Mouse (Mus musculus) retina, postnatal 7 days (tissue): ENCODE results near the gene Timm10.
"Not testable (repeated sequence)": the region's sequence is repeated elsewhere in the genome, so short reads cannot be mapped to it uniquely, and the experiment has no call there.

Source experiments
- DNase-seq: peaks from one replicate; pipeline ENCODE4 v3.0.0-alpha.2; 2012; ENCODE audit warnings: low read depth, low spot score

Gene Timm10

DNA sequence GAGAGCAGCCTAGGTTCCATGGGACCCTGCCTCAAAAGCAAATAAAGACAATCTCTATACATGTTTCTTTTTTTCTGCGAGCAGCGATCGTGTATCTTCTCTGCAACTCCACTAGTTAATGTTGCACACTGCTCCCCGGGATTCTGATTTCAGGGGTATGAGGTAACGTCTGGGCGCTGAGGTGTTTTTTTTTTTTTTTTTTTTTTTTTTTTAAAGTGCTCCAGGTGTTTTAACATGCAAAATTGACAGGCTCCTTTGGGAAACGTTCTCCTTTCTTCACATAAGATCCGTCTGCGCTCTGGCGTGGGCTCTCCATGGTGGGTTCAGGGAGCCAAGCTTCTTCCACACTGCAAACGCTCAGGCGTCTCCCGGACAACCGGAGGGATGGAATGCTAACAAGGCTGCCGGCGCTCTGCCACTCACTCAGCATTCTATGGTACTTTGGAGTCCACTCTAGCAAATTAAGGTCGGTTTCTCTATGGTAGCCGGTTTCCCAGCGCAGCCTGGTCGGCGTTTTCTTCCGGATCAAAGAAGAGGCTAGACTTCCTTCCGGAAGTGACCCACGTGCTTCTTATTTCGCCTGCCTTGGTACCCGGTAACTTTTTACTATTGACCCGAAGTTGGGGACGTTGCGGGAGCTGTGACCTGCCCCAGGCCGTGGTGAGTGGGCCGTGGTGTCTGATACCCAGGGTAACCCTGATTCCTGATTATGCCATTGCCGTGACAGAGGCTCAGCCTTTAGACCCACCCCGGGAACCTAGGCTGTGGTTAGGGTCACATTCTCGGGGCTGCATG, at the start of gene Timm10:
TSS of gene Timm10 (plus strand) at position 510 of the 795 bp plus-strand sequence.
- peak; percentile 90 for DNase-seq

DNA sequence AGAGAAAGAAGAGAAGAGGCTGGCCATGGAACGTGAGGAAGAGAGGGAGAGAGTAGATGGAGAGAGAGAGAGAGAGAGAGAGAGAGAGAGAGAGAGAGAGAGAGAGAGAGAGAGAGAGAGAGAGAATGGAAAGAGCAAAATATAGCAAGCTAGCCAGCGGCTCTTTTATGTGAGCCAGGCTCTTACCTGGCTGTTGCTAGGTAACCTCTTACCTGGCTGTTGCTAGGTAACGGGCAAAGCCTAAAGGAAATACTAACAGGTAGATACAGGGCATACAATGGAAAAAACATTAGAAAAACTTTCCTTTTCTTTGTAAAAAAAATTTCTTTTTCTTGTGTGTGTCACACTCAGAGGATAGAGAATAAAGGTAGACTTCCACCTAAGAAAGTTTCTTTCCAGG, 49.1 kb upstream of the Timm10 start:
- no peak for DNase-seq

DNA sequence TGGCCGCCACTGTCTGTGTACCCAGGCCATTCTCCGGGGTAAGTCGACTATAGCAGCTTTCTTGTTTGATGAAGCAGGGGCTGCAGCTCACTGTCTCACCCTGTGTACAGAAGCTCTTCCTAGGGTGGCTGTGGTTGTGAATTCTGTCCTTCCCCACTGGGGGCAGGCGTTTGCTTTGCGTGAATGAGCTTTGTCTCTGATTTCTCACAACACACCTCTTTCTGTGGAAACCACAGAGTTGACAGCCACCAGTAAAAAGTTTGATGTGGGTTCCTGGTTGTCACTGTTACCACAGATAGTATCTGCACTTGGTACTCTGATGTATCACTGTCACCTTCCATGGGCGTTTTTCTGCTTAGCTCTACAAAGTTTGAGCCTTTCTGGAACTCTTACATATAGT, 47.6 kb upstream of the Timm10 start:
- DNase-seq, result no peak

- DNase-seq, result no peak
Observed at GRCm38 (mm10) chr2:84783315-84783714, 43.5 kb upstream of the Timm10 start.

DNA sequence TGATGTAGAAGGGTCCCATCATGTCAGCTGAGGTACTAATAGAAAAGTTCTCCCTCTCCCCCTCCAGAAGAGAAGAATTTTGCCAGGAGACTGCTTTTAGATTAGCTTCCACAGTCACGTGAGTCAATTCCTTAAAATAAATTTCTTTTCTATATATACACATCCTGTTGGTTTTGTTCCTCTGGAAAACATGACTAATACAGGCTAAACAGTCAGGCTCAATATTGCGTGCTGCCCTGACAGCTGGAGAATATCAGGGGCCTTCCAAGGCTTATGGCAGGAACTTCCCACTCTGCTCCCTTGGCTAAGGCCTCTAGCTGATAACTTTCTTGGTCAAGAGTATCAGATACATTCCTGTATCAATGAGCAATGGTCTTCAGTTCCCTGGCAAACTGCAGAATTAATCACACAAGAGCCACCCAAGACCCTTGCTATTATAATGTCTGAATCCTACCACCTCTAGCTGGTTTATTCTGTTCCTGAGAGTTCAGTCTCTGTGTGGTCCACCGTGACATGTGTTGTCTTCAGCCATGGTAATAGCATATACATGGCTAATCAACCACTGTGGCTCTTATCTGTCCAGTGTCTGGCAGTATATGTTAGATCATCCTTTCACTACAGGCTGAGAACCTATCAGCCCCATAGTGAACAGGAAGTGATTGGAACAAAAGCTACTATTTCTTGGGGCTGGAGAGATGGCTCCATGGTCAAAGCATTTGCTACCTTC, 42.8 kb upstream of the Timm10 start:
- DNase-seq, result no peak

DNA sequence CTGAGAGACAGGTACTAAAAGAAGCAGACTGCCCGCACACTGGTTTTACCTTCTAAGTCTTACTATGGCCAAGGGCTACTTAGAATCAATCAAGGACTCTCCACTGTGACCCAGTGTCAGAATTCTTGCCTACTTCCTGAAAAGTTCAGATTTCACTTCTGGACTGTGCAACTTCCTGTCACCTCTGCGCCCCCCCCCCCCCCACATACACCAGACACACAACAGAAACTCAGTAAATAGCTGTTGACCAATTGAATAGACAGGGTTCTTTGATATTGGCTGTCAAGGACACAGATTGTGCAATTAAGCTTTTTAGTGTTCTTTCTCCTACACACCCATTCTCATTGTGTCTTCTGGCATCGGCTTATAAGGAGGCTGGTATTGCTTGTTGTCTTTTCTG, 38.5 kb upstream of the Timm10 start:
- no peak for DNase-seq

- DNase-seq, result no peak
Observed at GRCm38 (mm10) chr2:84790418-84790817, 36.4 kb upstream of the Timm10 start.

DNA sequence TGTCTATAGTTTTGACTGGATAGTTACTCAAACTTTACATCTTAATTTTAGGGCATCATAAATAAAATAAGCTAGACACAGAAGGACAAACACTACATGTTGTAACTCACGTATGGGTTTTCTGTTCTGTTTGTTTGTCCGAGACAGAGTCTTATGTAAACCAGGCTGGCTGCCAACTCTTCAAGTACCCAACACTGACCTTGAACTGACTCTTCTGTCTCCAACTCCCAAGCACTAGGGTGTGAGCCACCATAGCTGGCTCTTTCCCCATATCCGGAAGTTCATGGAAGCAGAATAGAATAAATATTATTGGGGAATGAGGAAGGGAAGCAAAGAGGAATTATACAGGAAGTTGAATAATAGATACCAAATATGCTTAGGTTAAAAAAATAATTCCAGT, 34.3 kb upstream of the Timm10 start:
- no peak for DNase-seq

GRCm38 (mm10) chr2:84793154-84793553, 33.6 kb upstream of the Timm10 start:
- DNase-seq, result no peak

GRCm38 (mm10) chr2:84793871-84794270, 32.9 kb upstream of the Timm10 start:
- DNase-seq, result no peak

DNA sequence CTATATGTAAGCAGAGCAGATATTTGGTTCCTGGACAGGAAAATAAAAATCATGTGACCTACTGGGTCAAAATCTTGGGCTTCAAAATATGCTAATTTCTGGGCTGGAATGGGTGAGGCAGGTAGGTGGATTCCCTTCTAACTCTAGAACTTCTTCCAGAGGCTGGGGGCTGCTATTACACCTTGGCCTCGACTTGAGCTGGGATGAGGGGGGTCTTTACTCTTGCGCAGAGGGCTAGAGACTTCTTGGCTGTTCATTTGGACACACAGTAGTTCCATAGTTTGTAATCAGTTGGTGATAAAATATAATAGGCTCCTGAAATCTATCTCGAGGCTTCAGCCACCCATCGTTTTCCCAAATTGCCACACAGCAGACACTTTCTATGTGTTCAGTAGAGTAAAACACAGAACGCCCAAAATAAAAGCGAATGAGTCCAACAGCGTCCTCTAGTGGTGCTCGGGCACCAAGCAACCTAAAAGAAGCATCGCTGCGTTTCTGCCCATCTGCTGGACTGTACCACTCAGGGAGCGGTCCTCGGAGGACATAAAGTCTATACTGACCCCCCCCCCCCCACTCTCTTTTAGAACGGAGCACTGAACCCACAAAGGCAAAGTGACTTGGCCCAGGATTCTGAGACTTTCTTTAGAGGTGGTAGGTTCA, 28.8 kb upstream of the Timm10 start:
- peak; percentile 50 for DNase-seq

- DNase-seq, result no peak
Observed at GRCm38 (mm10) chr2:84798493-84798921, 28.3 kb upstream of the Timm10 start, which contains the start of gene Ube2l6. Gene Ube2l6, plus strand, starts transcription at chr2:84798828.

DNA sequence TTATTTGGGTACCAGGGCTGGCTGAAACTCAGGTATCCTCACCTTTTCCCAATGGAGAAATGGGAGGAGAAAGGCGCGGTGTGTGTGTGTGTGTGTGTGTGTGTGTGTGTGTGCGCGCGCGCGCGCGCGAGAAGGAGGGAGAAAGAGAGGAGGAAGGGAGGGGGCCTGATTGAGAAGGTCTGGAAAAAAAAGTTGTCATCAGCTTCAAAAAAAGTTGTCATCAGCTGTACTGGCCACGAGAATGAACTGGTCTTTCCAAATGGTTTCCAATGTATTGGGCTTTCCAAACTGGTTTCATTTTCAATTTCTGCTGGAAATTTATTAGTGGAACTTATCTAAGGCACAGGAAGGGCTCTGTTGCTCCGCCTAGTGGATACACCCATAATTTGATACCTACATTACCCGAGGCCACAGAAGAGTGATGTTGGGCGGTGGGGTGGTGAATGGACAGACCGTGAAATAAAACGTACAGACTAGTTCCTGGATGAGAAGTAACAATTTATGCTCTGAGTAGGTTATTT, 27.7 kb upstream of the Timm10 start:
- no peak for DNase-seq

DNA sequence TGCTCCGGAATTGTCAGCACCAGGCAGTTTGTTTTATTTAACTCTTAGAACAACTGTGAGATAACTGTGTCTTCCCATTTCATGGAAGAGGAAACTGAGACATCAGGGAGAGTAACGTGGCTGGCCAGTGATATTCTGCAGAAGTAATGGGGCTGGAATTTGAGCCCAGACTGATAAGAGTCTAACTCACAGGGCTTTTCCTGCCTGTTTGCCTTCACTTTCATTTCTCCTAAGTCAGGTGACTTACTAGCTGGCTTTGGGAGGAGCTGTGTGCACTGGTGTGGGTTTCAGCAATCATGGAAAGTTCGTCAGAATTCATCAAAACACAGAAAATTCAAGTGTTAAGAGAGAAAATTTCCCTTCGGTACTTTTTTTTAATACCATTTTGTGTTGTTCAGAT, 26.5 kb upstream of the Timm10 start:
- no peak for DNase-seq

DNA sequence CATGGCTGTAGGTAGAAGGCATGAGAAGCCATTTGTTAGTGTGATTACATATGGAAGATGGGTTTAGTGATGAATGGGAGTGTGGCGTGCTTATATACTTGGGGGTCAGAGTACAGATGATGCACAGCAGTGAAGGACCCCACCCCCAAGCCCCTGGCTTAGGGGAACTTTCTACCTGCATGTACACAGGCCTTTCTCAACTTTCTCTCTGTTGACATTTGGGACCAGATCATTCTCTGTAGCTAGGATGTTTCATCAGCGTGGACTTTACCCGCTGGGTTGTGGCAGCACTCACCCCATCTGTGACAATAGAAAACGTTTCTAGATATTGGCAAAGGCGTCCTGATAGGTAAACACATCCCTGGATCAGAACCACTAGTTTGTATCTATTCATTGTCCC, 25.6 kb upstream of the Timm10 start:
- DNase-seq, result not testable (repeated sequence)

- DNase-seq, result no peak
Observed at GRCm38 (mm10) chr2:84803963-84804362, 22.8 kb upstream of the Timm10 start.

- DNase-seq, result no peak
Observed at GRCm38 (mm10) chr2:84806546-84806945, 20.3 kb upstream of the Timm10 start.

- DNase-seq, result no peak
Observed at GRCm38 (mm10) chr2:84809330-84809729, 17.5 kb upstream of the Timm10 start.

DNA sequence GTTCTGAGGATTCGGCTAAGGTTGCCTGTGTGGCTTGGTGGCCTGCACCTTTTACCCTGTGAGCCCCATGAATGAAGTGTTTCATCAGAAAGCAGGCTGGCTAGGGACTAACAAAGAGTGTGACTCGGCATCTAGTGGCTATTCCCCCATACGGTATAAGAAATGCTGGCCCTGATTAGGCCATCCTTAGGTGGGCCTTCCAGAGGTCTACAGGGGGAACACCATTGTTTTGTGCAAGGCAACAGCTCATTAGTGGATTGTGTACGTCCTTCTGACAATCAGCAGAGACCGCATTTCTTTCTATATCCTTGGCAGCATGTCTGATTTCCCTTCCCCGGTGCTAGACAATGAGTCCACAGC, 16.3 kb upstream of the Timm10 start:
- DNase-seq, result no peak

- peak; percentile 46 for DNase-seq
Observed at GRCm38 (mm10) chr2:84810886-84811577, 15.8 kb upstream of the Timm10 start.

DNA sequence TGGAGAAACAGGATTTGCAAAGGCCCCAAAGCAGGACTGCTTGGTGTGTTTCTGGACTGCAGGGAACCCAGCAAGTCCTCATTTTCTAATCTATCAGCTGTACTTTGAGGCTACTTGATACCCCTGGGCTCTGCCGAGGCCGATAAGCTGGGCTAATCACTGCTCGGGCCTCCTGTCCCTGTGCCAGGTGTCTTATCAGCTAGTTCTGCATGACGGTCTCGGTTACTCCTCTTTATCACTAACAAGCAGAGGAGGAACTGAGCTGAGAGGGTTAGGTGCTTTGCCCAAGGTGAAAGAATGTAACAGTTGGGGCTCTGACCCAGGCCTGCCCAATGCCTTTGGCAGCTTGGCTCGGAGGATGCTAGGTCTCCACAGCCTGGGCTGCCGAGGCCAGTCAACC, 14.9 kb upstream of the Timm10 start:
- DNase-seq, result no peak

DNA sequence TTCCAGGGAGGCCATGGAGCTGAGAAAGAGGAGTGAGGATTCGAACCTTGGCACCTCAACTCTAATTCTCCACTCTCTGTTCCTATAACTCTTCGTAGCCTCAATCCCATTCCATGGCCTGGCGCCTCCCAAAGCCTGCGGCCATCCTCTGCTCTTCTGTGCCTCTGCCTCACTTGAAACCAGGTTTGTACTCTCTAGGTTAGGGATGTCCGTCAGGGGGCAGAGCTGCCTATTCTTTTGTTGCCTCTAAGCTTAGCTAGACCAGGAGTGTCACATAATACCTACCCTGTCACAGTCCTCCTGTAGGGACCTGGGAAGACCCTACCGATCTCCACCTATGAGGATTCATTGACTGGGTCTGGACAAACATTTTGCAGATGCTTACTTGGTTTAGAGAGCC, 14.1 kb upstream of the Timm10 start:
- DNase-seq, result no peak
